Mouse (Mus musculus) CD4-positive, CD25-positive, alpha-beta regulatory T cell, adult 9 weeks (primary cell): ENCODE results near the gene Bbs7. TPM values are rescaled to one million over a fixed set of nuclear protein-coding genes. Genes with fewer than 3 reads are reported as not detected.

ENCODE experiments used
- polyA plus RNA-seq: library from polyadenylated mRNA; unstranded; fragments of 100-300 nt; shearing (Covaris generic); gene quantifications from one replicate; pipeline ENCODE4 v1.2.1, GENCODE M21; 2017

Bbs7 gene
- 1.2 TPM for polyA plus RNA-seq

DNA sequence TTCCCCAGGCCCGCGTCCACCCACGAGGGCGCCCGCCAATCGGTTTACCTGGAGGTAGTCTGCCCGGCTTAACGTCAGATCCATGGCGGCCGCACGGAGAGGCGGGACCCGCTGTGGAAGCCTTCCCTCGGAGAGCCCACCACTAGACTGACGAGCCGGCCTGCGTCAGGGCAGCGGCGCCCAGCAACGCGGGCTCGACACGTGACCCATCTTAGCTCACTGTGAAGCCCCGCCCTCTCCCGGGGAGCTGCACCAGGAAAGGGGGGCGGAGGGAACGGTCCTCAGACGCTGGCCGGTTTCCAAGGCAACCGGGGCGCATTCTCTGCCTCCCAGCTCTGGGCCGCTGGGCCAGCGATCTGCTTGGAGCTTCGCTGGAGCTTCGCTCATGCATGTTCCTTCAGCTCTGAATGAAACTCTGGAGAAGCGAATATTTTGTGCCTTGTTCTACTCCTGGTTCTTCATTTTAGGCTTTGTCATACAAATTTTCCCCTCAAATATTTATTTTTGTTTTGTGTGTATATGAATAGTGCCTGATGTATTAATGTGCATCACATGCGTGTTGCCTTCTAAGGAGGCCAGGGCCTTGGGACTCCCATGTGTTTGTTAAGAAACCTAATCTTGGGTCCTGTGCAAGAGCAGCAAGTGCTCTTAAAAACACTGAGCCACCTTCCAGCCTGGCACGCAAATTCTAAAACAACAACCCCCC lies at the start of gene Bbs7:
Gene Bbs7 (minus strand): TSS at position 276 of the 706 bp plus-strand sequence.

DNA sequence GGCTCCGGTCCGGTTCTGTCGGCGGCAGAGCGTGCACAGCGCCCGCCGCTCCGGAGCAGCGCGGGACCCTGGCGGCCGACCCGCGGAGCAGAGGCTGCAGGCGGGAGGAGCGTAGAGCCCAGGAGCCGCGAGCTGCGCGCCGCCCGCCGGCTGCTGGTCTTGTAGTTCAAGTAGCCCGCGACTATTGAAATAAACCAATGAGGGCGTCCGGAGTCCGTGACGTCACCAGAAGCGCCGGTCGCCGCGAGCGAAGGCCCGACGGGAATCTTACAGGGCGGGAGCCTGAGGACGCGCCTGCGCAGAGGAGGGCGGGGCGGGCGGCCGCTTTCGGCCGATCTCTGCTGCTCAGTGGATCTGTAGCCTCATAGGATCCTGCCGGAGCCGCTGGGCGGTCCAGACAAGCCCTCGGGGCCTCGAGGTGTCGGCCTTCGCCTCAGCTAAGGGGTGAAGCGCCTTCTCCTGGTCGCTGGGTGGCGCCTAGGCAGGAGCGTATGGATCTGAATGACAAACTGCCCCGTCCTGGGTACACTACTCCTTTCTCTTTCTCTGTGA lies 41.4 kb downstream of the Bbs7 start, which contains the start of gene Ccna2:
Gene Ccna2 (minus strand): TSS at position 324 of the 552 bp plus-strand sequence.

GRCm38 (mm10) chr3:36552406-36553047 lies 60.8 kb downstream of the Bbs7 start, which contains the start of gene Exosc9:
Gene Exosc9 (plus strand): TSS chr3:36552606.

Other genes starting within 250 kb of the Bbs7 start
- gene Anxa5, start 137.6 kb downstream of the Bbs7 start, polyA plus RNA-seq: 186 TPM
- gene 1810062G17Rik, start 137.5 kb downstream of the Bbs7 start, polyA plus RNA-seq: 3.1 TPM
- not detected for gene Gm11549, start 91.7 kb downstream of the Bbs7 start, polyA plus RNA-seq
- 59.0 TPM for gene Exosc9, start 60.9 kb downstream of the Bbs7 start, polyA plus RNA-seq
- gene Ccna2, start 41.3 kb downstream of the Bbs7 start, polyA plus RNA-seq: 1.4 TPM
- not detected for gene Trpc3, start 76.7 kb upstream of the Bbs7 start, polyA plus RNA-seq
- gene 4932438A13Rik, start 249.6 kb upstream of the Bbs7 start, polyA plus RNA-seq: 346 TPM